Mouse (Mus musculus) hindlimb bud, embryonic 11.5 days (tissue): Measurements from ENCODE around the gene Acy3.
"Not testable (repeated sequence)": the region's sequence is repeated elsewhere in the genome, so short reads cannot be mapped to it uniquely, and the experiment has no call there.

Source experiments
- DNase-seq: peaks from one replicate; pipeline ENCODE4 v3.0.0-alpha.2; 2012; ENCODE audit warnings: low read depth, low spot score; ENCODE audit errors: extremely low spot score

The Acy3 gene

GRCm38 (mm10) chr19:3986334-3986733 lies at the start of gene Acy3:
Gene Acy3 (plus strand): TSS chr19:3986570.
- no peak for DNase-seq

DNA sequence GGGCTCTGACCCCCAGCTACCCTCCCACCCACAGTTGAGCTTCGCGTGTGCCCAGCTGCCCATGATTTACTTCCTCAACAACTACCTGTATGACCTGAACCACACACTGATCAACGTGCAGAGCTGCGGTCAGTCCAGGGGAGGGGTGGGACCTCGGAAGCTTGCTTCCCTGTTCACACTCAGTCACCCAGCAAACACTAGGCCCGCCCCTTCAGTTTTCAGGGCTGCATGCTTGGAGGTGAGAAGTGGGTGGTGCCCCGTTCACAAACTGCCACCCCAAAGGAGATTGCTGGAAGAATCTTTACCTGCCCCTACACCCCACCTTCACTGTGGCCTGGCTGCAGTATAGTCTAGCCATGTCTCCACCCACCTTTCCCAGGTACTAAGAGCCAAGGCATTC lies 44.1 kb upstream of the Acy3 start:
- DNase-seq = no peak

DNA sequence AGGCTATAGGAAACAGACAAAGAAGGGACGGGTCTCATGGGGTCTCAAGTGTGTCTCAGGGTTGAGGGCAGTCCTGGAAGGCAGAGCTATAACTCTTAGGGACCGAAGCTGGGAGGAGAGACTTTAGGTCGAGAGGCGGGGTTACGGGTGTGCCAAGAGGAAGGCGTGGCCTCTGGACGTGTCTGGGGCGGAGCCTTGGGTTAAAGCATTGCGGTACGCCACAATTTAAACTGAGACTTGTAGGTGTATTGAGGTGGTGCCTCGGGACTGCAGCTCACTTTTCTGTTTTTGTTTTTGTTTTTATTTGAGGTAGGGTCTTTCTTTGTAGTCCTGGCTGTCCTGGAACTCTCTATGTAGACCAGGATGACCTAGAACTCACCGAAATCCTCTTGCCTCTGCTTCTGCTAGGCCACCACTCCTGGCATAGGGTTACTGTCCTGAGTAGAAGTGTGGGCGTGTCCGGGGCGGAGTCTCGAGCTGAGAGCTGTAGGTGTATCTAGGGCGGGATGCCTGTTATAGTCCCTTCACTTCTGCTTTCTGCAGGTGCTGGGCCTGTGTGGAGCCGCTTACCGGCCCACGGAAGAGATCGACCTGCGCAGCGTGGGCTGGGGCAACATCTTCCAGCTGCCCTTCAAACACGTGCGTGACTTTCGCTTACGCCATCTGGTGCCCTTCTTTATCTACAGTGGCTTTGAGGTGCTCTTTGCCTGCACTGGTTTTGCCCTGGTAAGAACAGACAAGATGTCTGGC lies 43.2 kb upstream of the Acy3 start:
- no peak for DNase-seq

DNA sequence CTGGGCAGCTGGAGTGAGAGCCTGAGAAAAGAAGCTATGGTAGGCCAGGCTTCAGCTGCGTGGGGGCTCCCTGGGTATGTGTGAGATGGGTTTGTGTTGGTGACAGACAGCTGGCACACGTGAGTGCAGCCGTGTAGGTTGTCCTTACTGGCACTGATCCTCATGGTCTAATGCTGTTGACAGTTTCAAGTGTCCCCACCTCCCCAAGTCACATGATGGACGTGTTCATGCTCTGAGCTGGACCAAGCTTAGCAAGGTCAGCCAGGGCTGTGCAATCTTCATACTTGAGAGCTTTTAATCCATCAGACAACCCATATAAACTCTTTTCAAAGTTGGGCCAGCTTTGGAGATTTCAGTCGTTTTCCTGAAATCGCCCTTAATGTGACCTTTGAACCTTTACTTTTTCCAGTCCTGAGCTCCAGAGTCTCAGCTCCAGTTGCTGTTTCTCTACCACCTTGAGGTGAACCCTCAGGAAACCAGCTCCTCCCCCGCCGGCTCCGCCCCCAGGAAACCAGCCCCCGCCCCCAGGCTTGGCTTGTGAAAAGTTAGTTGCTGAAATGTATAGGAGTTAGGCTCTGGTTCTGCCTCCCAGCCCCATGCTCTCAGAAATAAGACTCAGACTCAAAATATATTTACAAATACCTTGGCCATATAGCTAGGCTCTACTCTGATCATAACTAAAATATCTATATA lies 40.4 kb upstream of the Acy3 start:
- DNase-seq = no peak

DNA sequence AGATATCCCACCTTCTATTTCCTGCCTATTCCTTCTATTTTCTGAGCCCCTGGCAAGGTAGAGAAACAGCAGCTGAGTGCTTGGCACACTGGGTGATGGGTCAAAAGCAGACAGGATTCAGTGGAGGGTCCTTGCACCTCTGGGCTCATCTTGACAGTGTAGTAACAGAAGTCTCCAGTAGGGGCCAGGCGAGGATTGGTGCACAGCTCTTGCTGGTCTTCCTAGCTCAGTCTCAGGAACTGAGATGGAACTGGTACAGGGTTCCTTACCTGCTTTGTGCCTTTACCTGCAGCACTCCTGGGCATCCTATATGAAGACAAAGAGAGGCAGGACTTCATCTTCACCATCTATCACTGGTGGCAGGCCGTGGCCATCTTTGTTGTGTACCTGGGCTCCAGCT lies 39.7 kb upstream of the Acy3 start:
- DNase-seq = peak; percentile 35

DNA sequence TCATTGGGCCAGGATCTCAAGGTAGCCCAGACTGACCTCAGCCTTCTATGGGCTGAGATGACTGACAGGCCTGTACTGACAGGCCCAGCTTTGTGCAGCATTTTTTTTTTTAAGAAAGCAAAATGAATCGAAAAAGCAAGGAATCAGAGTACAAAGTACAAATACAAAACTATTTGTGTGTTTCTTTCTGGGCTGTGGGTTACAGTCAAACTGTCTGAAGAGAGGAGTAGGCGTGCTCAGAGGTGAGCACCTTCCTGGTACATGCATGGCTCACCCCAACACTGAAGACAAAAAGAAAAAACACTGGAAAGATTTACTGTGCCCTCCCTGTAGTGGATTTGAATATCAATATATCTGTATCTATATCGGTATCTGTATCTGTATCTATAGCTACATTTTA lies 38.6 kb upstream of the Acy3 start:
- no peak for DNase-seq

GRCm38 (mm10) chr19:3948546-3948945 lies 37.8 kb upstream of the Acy3 start:
- DNase-seq = no peak

GRCm38 (mm10) chr19:3950331-3950730 lies 36.0 kb upstream of the Acy3 start:
- no peak for DNase-seq

GRCm38 (mm10) chr19:3951461-3951860 lies 34.9 kb upstream of the Acy3 start:
- no peak for DNase-seq

- no peak for DNase-seq
Measured at GRCm38 (mm10) chr19:3952099-3952498, 34.3 kb upstream of the Acy3 start.

GRCm38 (mm10) chr19:3955033-3955432 lies 31.3 kb upstream of the Acy3 start:
- DNase-seq = no peak

DNA sequence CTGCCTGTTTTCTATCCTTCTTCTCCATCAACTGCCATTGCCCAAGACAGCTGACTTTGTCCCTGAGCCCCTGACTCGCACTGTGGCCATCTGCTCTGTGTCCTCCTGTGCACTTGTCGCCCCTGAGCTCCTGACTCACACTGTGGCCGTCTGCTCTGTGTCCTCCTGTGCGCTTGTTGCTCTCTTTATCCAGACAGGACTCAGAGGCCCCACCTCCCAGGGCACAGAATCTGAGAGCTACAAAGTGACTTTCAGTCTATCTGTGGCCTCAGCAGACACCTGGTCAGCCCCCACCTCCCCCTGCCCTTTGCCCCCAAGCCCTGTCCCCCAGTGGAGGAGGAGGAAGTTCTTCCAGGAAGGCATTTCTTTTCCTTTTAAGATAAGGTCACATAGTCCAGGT lies 30.6 kb upstream of the Acy3 start:
- no peak for DNase-seq

DNA sequence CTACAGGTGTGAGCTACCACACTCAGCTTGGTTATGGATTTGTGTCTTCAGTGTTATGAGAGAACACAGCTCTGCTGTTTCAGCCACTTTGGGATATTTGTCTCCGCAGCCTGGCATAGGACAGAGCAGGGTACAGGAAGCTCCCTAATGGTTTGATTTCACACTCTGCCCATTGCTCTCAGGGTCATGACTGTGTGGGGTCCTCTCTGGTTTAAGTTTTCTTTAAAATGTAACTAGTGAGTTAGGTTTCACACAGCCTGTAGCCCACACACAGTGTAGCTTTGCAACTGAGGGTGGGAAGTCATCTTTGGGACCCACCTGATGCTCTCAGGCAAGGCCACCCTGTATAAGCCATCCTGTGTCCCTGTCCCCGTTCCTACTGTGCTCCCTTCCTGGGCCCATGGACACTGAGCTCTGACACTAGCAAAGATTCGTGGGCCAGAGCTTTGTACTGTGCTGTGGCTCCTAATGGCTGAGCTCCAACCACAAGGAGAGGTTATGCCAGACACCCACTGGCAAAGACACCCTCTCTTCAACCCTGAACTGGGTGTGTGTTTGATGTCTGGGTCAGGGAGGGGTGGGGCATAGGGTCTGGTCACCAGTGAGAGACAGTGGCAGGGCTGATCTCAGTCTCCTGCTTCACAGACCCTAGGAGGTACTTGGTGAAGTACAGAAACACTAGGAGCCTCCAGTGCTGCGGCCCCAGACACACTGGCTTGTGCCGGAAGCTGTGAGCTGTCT lies 28.9 kb upstream of the Acy3 start:
- DNase-seq = not testable (repeated sequence)

- no peak for DNase-seq
Measured at GRCm38 (mm10) chr19:3958470-3958869, 27.9 kb upstream of the Acy3 start, which contains the start of gene Aldh3b3. Gene Aldh3b3 (plus strand): TSS chr19:3958645.

DNA sequence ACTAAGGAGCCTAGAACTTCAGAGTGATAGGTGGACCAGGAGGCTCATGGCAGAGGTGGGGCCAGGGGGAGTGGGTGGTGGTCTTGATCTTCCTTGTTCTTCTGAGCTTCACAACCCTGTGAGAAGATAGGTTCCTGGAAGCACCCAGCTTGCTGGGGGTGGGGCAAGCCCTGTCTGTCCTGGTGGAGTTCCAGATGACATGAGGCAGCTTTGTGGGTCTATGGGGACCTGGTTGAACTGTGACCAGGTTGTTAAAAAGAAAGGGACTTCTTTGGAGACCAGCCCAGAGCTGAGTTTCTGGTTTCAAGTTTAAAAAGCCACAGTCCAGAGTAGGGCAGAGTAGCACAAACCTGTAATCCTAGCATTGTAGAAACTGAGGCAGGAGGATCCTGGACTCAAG lies 27.3 kb upstream of the Acy3 start:
- no peak for DNase-seq

DNA sequence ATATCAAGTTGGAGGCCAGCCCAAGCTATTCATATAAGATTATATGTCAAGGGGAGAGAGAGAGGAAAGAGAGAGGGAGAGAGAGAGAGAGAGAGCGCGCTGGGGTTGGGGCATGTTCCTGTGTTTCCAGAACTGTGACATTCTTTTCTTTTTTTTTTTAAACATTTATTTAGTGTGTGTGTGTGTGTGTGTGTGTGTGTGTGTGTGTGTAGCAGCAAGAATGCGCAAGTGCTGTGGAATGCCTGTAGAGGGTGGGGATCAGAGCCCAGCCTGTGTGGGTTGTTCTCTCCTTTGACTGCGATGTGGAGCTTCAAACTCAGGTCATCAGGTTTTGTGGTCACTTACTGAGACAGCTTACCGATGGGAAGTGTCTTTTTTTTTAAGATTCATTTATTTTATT lies 26.2 kb upstream of the Acy3 start:
- DNase-seq = no peak

- DNase-seq = not testable (repeated sequence)
Measured at GRCm38 (mm10) chr19:3961805-3962204, 24.6 kb upstream of the Acy3 start.

GRCm38 (mm10) chr19:3962469-3962868 lies 23.9 kb upstream of the Acy3 start:
- DNase-seq = no peak

DNA sequence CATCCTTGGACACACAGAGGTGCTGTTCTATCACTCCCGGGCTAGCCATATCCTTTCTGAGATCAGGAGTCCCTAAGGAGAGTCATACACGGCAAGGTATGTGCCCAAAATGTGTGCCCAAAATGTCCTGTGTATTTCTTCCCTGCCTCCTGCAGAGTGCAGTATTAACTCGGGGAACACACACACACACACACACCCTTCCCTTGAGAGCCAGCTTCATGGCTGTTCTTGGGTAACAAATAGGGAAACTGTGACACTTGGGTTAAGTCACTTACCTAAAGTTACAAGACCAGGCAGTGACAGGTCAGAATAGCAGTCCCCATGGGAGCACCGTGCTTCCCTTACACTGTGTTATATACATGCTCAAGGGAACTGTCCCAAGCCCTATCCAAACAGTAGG lies 22.3 kb upstream of the Acy3 start:
- no peak for DNase-seq

DNA sequence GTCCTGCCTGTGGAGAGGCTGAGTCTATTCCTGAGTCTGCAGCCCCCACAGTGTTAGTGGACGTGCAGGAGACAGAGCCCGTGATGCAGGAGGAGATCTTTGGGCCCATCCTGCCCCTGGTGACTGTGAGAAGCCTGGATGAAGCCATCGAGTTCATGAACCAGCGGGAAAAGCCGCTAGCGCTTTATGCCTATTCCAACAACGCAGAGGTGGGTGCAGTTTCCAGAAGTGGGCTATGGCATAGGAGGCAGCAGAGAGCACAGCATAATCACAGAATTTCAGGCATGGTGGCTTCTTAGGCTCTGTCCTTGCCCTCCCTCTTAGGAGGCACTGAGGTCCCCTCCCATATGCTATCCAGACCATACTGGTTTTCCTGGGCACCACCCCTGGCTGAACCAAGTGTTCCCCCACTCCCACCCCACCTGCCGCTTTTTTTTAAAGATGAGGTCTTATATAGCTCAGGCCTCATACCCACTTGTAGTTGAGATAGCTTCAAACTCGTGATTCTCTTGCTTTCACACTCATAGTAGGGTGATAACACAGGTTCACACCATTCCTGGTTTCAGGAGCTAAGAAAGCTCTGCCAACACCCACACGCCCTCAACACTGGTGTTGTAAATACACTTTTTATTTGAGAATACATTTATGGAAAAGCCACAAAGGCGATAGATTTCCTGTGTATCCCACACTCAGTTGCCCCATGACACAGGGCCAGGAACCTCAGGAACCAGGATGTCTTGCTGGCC lies 19.9 kb upstream of the Acy3 start:
- no peak for DNase-seq

- no peak for DNase-seq
Measured at GRCm38 (mm10) chr19:3967258-3967657, 19.1 kb upstream of the Acy3 start.
